Mouse (Mus musculus): ENCODE measurements around the gene Fam180a. TPM values are rescaled to one million over a fixed set of nuclear protein-coding genes. Genes with fewer than 3 reads are reported as not detected.

The Fam180a gene
- polyA plus RNA-seq, 1 experiment from 2014 or later: 0.47 TPM

DNA sequence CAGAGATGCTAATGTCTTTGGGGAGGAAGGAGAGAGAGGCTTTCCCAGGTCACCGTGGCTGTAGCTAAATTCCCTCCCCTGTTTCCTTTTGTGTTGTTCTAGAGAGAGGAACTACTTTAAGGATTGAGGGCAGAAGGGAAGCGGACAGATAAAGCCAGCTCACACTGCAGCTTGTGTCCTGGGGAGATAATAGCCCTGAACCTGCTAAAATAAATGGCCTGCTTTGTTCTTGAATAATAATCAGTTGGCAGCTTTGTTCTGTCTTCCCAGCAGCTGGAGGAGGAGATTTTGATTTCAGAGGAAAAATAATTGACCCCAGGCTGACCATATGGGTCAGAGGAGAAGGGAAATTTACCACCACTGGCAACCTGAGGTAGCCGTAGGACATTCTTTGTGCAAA, 12.7 kb upstream of the Fam180a start:
- 32% methylated on average over 3 of the region's 3 CpGs for WGBS
- no peak overlapping the region for H3K9ac ChIP-seq
- H3K27ac ChIP-seq: no peak overlapping the region
- no peak for ATAC-seq (replicated peaks; ENCODE audit: low FRiP score)
- peaks cover 10% of the 10 kb centered on the region for H3K4me1 ChIP-seq
- H3K27me3 ChIP-seq: no peaks in the 10 kb centered on the region
- no peak overlapping the region for H3K4me3 ChIP-seq (replicated peaks)
- no peak overlapping the region for H3K4me2 ChIP-seq
- H3K36me3 ChIP-seq: no peaks in the 10 kb centered on the region
- no peaks in the 10 kb centered on the region for H3K9me3 ChIP-seq (replicated peaks)

DNA sequence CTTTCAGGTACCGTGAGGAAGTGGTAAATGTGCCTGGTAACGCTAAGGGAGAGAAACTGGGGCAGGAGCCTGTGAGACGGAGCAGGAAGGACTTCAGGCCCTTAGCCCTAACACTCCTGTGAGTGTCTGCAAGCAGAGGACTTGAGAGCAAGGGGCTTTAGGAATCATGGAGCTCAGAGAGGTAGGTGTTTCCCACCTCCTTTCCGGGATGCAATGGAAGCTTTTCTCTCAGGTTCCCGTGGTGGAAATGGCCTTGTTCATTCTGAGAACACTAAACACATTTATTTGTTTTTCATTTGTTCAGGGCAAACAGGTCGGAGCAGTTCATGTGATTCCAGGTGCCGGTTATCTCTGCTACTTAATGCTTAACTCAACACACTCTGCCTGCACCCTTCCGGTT, 11.9 kb upstream of the Fam180a start:
- 80% methylated on average over 8 of the region's 8 CpGs for WGBS
- H3K9me3 ChIP-seq (replicated peaks): no peaks in the 10 kb centered on the region
- H3K36me3 ChIP-seq: no peaks in the 10 kb centered on the region
- ATAC-seq (replicated peaks; ENCODE audit: low FRiP score): no peak
- no peak overlapping the region for H3K4me3 ChIP-seq (replicated peaks)
- no peak overlapping the region for H3K4me2 ChIP-seq
- H3K27ac ChIP-seq: no peak overlapping the region
- no peak overlapping the region for H3K9ac ChIP-seq
- peaks cover 10% of the 10 kb centered on the region for H3K4me1 ChIP-seq
- no peaks in the 10 kb centered on the region for H3K27me3 ChIP-seq

DNA sequence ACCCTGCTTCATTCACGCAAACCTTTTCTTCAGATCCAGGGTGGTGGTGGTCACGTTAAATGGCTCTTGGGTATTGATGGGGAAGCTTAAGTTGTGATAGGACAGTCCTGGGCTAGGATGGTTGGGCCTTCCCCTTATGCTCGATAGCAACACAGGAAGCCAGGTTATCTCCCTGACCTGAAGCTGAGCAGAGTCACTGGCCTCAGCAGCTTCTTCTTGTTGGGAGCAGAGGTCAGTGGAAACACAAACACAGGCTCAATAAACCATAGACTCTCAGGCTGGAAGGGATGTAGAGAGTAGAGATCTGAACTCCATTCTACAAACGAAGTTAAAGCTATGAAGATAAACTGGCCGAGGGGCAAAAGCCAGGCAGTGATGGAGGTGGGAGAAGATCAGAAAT, 9.5 kb upstream of the Fam180a start:
- H3K36me3 ChIP-seq: no peaks in the 10 kb centered on the region

DNA sequence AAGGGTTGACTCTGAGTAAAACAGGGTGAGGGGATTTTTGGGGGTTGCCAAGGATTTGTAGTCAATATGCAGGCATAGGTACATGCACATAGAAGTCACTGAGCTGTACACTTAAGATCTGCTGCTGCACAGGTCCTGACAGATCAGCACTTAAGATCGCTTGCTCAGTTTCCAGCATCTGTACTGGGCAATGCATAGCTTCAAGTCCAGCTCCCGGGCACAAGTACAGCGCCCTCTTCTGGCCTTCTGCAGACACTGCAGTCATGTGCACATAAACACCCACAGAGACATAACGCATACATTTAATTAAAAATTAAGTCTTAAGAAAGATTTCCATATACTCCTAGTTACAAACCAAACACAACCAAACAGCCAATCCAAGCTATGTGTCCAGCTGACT, 8.3 kb upstream of the Fam180a start:
- H3K9ac ChIP-seq: no peak overlapping the region
- no peak overlapping the region for H3K27ac ChIP-seq
- ATAC-seq (replicated peaks; ENCODE audit: low FRiP score): no peak
- H3K9me3 ChIP-seq (replicated peaks): no peaks in the 10 kb centered on the region
- peaks cover 18% of the 10 kb centered on the region for H3K4me1 ChIP-seq
- no peaks in the 10 kb centered on the region for H3K36me3 ChIP-seq
- WGBS: 89% methylated on average over 4 of the region's 4 CpGs
- no peak overlapping the region for H3K4me3 ChIP-seq (replicated peaks)
- H3K27me3 ChIP-seq: no peaks in the 10 kb centered on the region
- H3K4me2 ChIP-seq: no peak overlapping the region

More for the DNA sequence above, 9.5 kb upstream of the Fam180a start:
- Histone ChIP-seq H3K4me3 (replicated peaks) (no peak overlapping the region), H3K27ac (no peak overlapping the region), H3K4me1 (peaks cover 18% of the 10 kb centered on the region), H3K9ac (no peak overlapping the region), H3K27me3 (no peaks in the 10 kb centered on the region), H3K9me3 (replicated peaks) (no peaks in the 10 kb centered on the region), H3K4me2 (no peak overlapping the region)
- WGBS: 42% methylated on average over 5 of the region's 5 CpGs
- ATAC-seq (replicated peaks; ENCODE audit: low FRiP score): no peak

DNA sequence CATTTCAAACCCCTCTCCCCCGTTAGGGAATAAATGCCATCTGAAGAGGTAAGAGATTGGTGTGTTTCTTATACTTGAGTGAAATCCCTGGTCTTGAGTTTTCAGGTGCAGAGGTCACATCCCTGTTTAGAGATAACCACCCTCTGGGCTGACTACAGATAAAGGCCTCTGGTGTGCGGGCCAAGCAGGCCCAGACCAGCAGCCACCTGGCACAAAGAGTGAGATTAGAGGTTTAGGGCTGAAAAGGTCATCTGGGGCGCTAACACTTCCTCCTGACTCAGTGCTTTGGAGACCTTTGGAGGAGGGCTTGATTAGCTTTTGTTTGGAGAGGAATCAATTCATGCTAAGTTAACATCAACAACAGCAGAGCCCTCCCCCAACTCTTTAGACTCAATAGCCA, 7.7 kb upstream of the Fam180a start:
- no peak overlapping the region for H3K9ac ChIP-seq
- no peaks in the 10 kb centered on the region for H3K9me3 ChIP-seq (replicated peaks)
- H3K27ac ChIP-seq: no peak overlapping the region
- H3K36me3 ChIP-seq: no peaks in the 10 kb centered on the region
- peaks cover 18% of the 10 kb centered on the region for H3K4me1 ChIP-seq
- no peaks in the 10 kb centered on the region for H3K27me3 ChIP-seq
- WGBS: 52% methylated on average over 3 of the region's 3 CpGs
- H3K4me3 ChIP-seq (replicated peaks): no peak overlapping the region
- no peak for ATAC-seq (replicated peaks; ENCODE audit: low FRiP score)
- no peak overlapping the region for H3K4me2 ChIP-seq

DNA sequence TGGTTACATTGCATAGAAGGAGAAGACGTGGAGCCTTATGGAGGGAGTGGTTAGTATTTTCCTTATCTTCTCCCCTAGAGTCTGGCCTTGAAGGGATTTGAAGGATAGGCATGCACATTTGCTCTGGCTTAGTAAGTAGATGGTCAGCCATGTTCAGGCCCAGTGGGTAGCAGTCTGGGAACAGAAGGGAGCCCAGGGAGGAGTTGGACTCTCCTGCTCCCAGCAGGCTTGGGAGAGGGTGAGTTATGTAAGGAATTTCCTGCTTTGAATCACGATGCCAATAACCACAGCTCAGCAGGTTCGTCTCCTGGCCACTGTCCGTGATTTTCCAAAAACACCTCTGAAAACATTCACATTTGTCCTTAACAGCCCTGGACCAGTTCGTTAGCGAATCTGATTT, 4.9 kb upstream of the Fam180a start:
- no peaks in the 10 kb centered on the region for H3K27me3 ChIP-seq
- H3K4me1 ChIP-seq: peaks cover 18% of the 10 kb centered on the region
- WGBS: 54% methylated on average over 6 of the region's 6 CpGs
- no peak for ATAC-seq (replicated peaks; ENCODE audit: low FRiP score)
- 0 out of 2 replicates have a peak overlapping the region, but pooled peaks have one; percentile 3 for H3K27ac ChIP-seq
- H3K4me2 ChIP-seq: no peak overlapping the region
- H3K9me3 ChIP-seq (replicated peaks): no peaks in the 10 kb centered on the region
- no peak overlapping the region for H3K4me3 ChIP-seq (replicated peaks)
- no peak overlapping the region for H3K9ac ChIP-seq
- H3K36me3 ChIP-seq: no peaks in the 10 kb centered on the region

DNA sequence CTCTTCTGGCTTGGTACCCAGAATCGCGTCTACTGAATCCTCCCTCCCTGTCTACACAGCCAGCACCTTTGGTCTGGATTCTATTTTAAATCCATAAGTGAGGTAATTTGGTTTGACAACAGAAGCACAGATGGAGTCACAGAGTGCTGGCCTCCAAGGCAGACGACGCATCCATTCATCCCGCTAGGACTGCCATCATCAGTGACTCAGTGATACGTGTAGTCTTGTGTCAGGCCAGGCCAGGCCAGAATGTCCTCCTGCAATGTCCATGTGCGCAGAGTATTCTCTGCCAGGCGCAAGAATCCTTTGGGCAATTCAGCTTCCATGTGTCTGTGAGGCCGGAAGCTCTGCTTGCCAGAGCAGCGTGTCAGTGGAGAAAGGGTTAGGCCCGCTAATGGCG, 4.0 kb upstream of the Fam180a start:
- H3K4me3 ChIP-seq (replicated peaks): no peak overlapping the region
- H3K27ac ChIP-seq: no peak overlapping the region
- no peak for ATAC-seq (replicated peaks; ENCODE audit: low FRiP score)
- no peak overlapping the region for H3K9ac ChIP-seq
- H3K9me3 ChIP-seq (replicated peaks): no peaks in the 10 kb centered on the region
- WGBS: 93% methylated on average over 12 of the region's 12 CpGs
- H3K4me2 ChIP-seq: no peak overlapping the region
- H3K4me1 ChIP-seq: peaks cover 10% of the 10 kb centered on the region
- H3K36me3 ChIP-seq: no peaks in the 10 kb centered on the region
- no peaks in the 10 kb centered on the region for H3K27me3 ChIP-seq

DNA sequence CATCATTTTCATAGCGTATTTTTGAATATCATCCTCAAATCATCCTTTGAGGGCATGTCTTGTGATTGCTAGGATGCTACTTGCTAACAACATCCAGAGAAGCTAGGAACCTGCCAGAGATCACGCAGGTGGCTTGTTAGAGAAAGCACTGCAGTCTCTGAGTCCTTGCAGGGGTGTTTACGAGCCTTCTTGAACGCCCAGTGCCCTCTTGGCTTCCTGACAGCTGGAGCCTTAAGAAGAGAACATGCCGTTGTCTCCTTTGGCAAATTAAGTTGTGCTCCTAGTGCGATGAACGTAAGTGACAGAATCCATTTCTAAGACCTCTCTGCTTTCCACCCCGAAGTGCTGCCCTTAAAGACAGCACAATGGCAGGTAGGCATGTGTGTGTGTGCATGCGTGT, 1.6 kb downstream of the Fam180a start:
- no peaks in the 10 kb centered on the region for H3K27me3 ChIP-seq
- H3K4me2 ChIP-seq: no peak overlapping the region
- no peak for ATAC-seq (replicated peaks; ENCODE audit: low FRiP score)
- no peaks in the 10 kb centered on the region for H3K9me3 ChIP-seq (replicated peaks)
- no peak overlapping the region for H3K27ac ChIP-seq
- no peaks in the 10 kb centered on the region for H3K36me3 ChIP-seq
- H3K4me1 ChIP-seq: no peaks in the 10 kb centered on the region
- WGBS: 72% methylated on average over 9 of the region's 9 CpGs
- H3K4me3 ChIP-seq (replicated peaks): no peak overlapping the region
- no peak overlapping the region for H3K9ac ChIP-seq

DNA sequence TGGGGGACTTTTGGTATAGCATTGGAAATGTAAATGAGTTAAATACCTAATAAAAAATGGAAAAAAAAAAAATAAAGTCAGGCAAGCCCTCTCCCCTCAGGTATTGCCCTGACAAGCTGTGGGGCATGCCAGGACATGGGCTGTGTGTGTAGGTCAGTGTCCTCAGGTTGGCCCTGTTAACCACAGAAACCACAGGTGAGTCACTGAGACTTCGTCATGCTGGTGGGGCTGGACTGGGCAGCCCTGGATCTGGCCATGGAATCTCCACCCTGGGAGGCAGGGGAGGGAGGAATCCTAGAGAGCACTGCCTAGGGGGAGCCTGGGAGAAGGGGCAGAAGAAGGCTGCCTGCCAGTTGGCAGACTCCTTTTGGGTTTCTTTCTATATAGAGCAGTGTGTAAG, 2.9 kb downstream of the Fam180a start:
- Histone ChIP-seq H3K9me3 (replicated peaks) (no peaks in the 10 kb centered on the region), H3K4me1 (no peaks in the 10 kb centered on the region), H3K27ac (no peak overlapping the region), H3K4me3 (replicated peaks) (no peak overlapping the region), H3K27me3 (no peaks in the 10 kb centered on the region), H3K9ac (no peak overlapping the region), H3K36me3 (no peaks in the 10 kb centered on the region), H3K4me2 (no peak overlapping the region)
- 90% methylated on average over 1 of the region's 1 CpGs for WGBS
- ATAC-seq (replicated peaks; ENCODE audit: low FRiP score): no peak

DNA sequence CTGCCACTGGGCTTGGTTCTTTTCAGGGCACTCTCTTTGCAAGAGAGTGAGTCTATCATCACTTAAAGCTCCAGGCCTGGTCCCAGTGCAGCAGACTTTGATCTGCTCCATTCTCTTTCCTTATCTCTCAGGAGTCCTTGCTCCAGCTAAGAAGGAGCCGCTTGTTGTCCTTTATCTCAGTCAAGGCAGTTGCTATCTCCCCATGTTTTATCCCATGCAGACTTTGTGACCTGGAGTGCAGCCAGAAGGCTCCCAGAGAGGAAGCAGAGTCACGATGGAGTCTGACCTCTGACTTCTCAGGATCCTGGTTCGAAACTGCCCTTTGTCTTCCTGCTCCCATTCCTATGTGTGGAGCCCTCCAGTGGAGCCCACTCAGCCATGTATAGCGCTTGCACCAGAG, 4.8 kb downstream of the Fam180a start:
- Histone ChIP-seq H3K4me3 (replicated peaks) (no peak overlapping the region), H3K27me3 (no peaks in the 10 kb centered on the region), H3K4me1 (no peaks in the 10 kb centered on the region), H3K36me3 (no peaks in the 10 kb centered on the region), H3K4me2 (no peak overlapping the region), H3K9me3 (replicated peaks) (no peaks in the 10 kb centered on the region), H3K27ac (no peak overlapping the region), H3K9ac (no peak overlapping the region)
- WGBS: 76% methylated on average over 4 of the region's 4 CpGs
- ATAC-seq (replicated peaks; ENCODE audit: low FRiP score): no peak

DNA sequence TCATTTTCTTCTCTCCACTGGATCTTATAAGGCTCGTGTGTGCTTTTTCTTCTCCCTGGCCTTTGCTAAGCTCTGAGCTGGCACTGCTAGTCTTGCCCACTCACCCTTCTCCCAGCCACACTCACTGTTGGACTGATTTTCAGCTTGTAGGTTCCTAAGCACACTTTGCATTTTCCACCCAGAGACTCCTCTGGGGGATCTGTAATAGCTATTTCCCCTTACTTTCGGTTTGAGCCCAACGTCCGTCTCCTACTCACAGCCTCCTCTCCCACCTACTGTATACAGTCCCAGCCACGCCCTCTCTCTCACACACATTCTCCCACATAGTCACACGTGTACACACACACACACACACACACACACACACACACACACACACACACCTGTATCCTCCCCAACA, 6.1 kb downstream of the Fam180a start:
- Histone ChIP-seq H3K4me2 (no peak overlapping the region), H3K4me1 (no peaks in the 10 kb centered on the region), H3K9ac (no peak overlapping the region), H3K4me3 (replicated peaks) (no peak overlapping the region), H3K9me3 (replicated peaks) (no peaks in the 10 kb centered on the region), H3K27ac (no peak overlapping the region), H3K36me3 (no peaks in the 10 kb centered on the region), H3K27me3 (no peaks in the 10 kb centered on the region)
- no peak for ATAC-seq (replicated peaks; ENCODE audit: low FRiP score)
- WGBS: 79% methylated on average over 6 of the region's 6 CpGs

DNA sequence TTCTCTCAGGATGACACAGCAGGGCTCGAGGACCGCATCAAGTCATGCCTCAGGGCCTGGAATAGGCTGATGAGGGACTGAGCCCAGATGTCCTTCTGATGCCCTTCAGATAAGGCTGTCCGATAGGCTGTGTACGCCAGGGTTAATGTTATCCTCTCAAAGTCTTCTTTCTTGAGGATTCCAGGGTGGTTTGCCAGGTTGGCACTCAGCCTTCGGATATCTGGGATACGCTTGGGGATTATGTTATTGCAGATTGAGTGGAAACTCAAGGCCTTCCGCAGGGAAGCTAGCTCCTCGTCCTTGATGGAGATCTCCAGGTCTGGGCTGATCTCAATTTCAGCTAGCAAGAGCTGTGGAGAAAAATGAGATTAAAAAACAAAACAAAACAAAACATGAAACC, 12.4 kb downstream of the Fam180a start:
- Histone ChIP-seq H3K4me1 (no peaks in the 10 kb centered on the region), H3K27me3 (no peaks in the 10 kb centered on the region), H3K9me3 (replicated peaks) (no peaks in the 10 kb centered on the region), H3K27ac (no peak overlapping the region), H3K9ac (no peak overlapping the region), H3K36me3 (no peaks in the 10 kb centered on the region), H3K4me2 (no peak overlapping the region), H3K4me3 (replicated peaks) (no peak overlapping the region)
- ATAC-seq (replicated peaks; ENCODE audit: low FRiP score): no peak
- WGBS: 95% methylated on average over 8 of the region's 8 CpGs

DNA sequence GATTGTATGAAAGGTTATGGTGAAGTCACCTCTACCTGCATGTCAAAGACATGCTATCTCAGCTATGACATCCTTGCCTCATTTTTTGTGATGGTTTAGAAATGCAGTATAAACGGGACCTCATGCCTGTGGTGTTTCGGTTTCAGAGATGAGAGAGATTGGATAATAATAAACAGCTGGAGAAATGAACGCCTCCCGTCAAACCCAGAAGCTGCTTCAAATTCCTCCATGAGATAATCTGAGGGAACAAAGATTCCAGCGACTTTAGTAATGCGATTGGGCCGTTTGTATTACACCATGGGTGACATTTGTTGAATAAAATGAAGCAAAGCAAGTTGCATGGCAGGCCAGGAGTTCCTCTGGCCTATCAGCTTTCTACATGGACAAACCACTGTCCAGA, 16.5 kb downstream of the Fam180a start:
- 68% methylated on average over 7 of the region's 7 CpGs for WGBS
- H3K36me3 ChIP-seq: no peaks in the 10 kb centered on the region
- no peak for ATAC-seq (replicated peaks; ENCODE audit: low FRiP score)

More for the DNA sequence above, 16.5 kb downstream of the Fam180a start:
- Histone ChIP-seq H3K4me3 (replicated peaks) (no peak overlapping the region), H3K27ac (no peak overlapping the region), H3K4me2 (no peak overlapping the region), H3K27me3 (no peaks in the 10 kb centered on the region), H3K9ac (no peak overlapping the region), H3K9me3 (replicated peaks) (no peaks in the 10 kb centered on the region), H3K4me1 (no peaks in the 10 kb centered on the region)
